Mouse (Mus musculus) limb, embryonic 11.5 days (tissue): Measurements from ENCODE around the gene Arhgap17. TPM values are rescaled to one million over a fixed set of nuclear protein-coding genes. Genes with fewer than 3 reads are reported as not detected.

Experiments
- ATAC-seq: fragments of 200-750 bp; cut with Nextera tagmentation; 2 replicates; pipeline ENCODE4 v1.8.0; 2017; ENCODE audit warnings: low read depth; ENCODE audit not compliant: insufficient number of reproducible peaks, low FRiP score, low TSS enrichment
- DNase-seq: peaks from one replicate; pipeline ENCODE4 v3.0.0-alpha.2; 2015; ENCODE audit warnings: low spot score
- H3K27ac ChIP-seq: fragments of 300-500 bp; sonication (generic); replicated peaks from 2 replicates; pipeline ENCODE4 v1.5.1; 2014; ENCODE audit warnings: low read depth, mild to moderate bottlenecking, low read length
- H3K27me3 ChIP-seq: fragments of 300-500 bp; sonication (generic); 2 replicates; pipeline ENCODE4 v1.6.1; 2014; ENCODE audit warnings: mild to moderate bottlenecking, low read length, mixed read lengths; ENCODE audit not compliant: control insufficient read depth, insufficient read depth
- H3K36me3 ChIP-seq: fragments of 300-500 bp; sonication (generic); 2 replicates; pipeline ENCODE4 v1.6.1; 2014; ENCODE audit warnings: mild to moderate bottlenecking, low read length, moderate library complexity, mixed read lengths; ENCODE audit not compliant: control insufficient read depth, insufficient read depth
- H3K4me1 ChIP-seq: fragments of 300-500 bp; sonication (generic); 2 replicates; pipeline ENCODE4 v1.6.1; 2014; ENCODE audit warnings: low read length, mixed read lengths; ENCODE audit not compliant: control insufficient read depth, insufficient read depth
- H3K4me2 ChIP-seq: fragments of 300-500 bp; sonication (generic); 2 replicates; pipeline ENCODE4 v1.6.1; 2014; ENCODE audit warnings: low read depth, mild to moderate bottlenecking, moderate library complexity; ENCODE audit not compliant: severe bottlenecking
- H3K4me3 ChIP-seq: fragments of 300-500 bp; sonication (generic); 2 replicates; pipeline ENCODE4 v1.5.1; 2014; ENCODE audit warnings: low read depth, low read length
- H3K9ac ChIP-seq: fragments of 300-500 bp; sonication (generic); 2 replicates; pipeline ENCODE4 v1.6.1; 2014; ENCODE audit warnings: mild to moderate bottlenecking, low read length
- H3K9me3 ChIP-seq: fragments of 300-500 bp; sonication (generic); 2 replicates; pipeline ENCODE4 v1.6.1; 2016; ENCODE audit warnings: low read length; ENCODE audit not compliant: control insufficient read depth
- WGBS: fragments of 180-500 bp; shearing (Covaris S2); extraction: QIAGEN DNeasy Blood & Tissue Kit; methylation state at CpG from one replicate; pipeline ENCODE4 v1.1.7; 2014; 5-methylcytosine and 5-hydroxymethylcytosine counted together
- polyA plus RNA-seq: library from polyadenylated mRNA; unstranded; fragments of >200 nt; fragmentation: Nextera tagmentation; extraction: Ambion mirVana; gene quantifications from 2 replicates; pipeline ENCODE4 v1.2.1, GENCODE M21; 2014

Arhgap17 gene
- polyA plus RNA-seq, 1 experiment from 2014 or later: 32.6 TPM

DNA sequence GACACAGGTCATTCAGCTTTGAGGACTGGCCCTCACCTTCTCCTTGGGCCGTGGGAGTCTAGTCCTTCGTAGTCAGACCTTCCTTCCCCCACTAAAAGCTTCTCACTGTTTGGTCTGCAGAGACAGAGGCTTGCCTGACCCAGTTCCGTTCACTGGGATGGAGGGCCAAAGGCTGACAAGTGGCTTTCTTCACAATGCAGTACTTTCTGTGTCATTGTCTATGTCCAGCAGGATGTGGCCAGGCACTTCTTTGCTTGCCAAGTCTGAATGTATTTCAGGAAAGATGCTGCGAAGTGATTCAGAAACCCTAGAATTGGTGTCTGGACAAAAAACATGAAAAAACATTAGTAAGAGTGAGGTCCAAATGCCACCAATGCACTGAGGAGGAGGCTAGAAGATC, 89.9 kb downstream of the Arhgap17 start:
- H3K36me3 ChIP-seq: peaks cover 4% of the 10 kb centered on the region; the same call in 1 of the 2 replicates

DNA sequence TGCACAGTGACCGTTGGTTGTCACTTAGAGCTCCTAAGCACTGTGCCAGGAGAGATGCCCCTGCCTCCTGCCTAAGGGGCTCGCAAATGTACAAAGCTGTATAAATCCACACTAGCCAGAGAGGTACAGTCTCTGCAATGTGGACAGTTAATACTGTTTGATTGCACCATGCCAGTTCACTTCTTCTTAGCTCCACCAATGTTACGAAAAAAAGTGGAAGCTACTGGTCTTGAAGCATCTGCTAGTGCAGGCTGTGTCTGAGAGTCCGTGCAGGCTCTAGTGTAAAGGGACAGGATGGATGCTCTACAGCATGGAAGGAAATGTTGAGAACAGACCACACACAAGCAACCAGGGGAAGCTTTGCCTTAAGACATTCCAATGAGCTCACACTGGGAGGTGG, 93.1 kb downstream of the Arhgap17 start:
- H3K27me3 ChIP-seq: no peaks in the 10 kb centered on the region
- no peak overlapping the region for H3K27ac ChIP-seq
- H3K9me3 ChIP-seq: no peaks in the 10 kb centered on the region
- H3K4me3 ChIP-seq: no peak overlapping the region
- 90% methylated on average over 4 of the region's 4 CpGs for WGBS
- DNase-seq: no peak
- ATAC-seq: no peak
- peaks cover 2% of the 10 kb centered on the region; the same call in 1 of the 2 replicates for H3K36me3 ChIP-seq
- no peak overlapping the region for H3K9ac ChIP-seq
- no peak overlapping the region for H3K4me2 ChIP-seq
- H3K4me1 ChIP-seq: no peaks in the 10 kb centered on the region

More for the DNA sequence above, 89.9 kb downstream of the Arhgap17 start:
- H3K4me3 ChIP-seq: no peak overlapping the region
- H3K27me3 ChIP-seq: no peaks in the 10 kb centered on the region
- ATAC-seq (no peak), DNase-seq (no peak)
- H3K4me2 ChIP-seq: no peak overlapping the region
- H3K9ac ChIP-seq: no peak overlapping the region
- 91% methylated on average over 4 of the region's 4 CpGs for WGBS
- H3K9me3 ChIP-seq: no peaks in the 10 kb centered on the region
- H3K4me1 ChIP-seq: no peaks in the 10 kb centered on the region
- H3K27ac ChIP-seq: no peak overlapping the region

- 71% methylated on average over 11 of the region's 11 CpGs for WGBS
- H3K4me1 ChIP-seq: no peaks in the 10 kb centered on the region
- H3K27ac ChIP-seq: no peak overlapping the region
- H3K27me3 ChIP-seq: no peaks in the 10 kb centered on the region
- H3K9me3 ChIP-seq: no peaks in the 10 kb centered on the region
- ATAC-seq (no peak), DNase-seq (no peak)
- H3K4me2 ChIP-seq: no peak overlapping the region
- H3K36me3 ChIP-seq: no peaks in the 10 kb centered on the region
- no peak overlapping the region for H3K9ac ChIP-seq
- no peak overlapping the region for H3K4me3 ChIP-seq
Observed at GRCm38 (mm10) chr7:123273056-123273455, 96.7 kb downstream of the Arhgap17 start.

DNA sequence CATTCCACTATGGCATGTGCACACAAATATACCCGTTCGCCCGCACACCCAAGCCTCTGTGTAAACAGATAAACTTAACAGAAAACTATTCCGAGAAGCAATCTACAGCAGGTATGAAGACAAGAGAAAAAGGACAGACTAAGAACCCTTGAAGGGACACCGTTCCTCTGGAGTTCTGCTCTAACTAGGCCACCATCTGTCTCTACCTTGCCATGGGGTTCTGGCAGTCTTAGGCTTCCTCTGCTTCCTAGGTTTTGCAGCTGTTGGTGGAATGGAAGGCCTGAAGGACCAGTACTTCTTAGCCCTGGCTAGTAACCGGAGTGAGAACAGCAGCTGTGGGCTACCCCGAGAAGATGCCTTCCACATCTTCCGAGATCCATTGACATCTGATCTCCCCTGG, 111.6 kb downstream of the Arhgap17 start:
- Histone ChIP-seq H3K4me2 (no peak overlapping the region), H3K4me3 (no peak overlapping the region), H3K9me3 (no peaks in the 10 kb centered on the region), H3K9ac (no peak overlapping the region), H3K27ac (no peak overlapping the region), H3K36me3 (no peaks in the 10 kb centered on the region), H3K27me3 (no peaks in the 10 kb centered on the region), H3K4me1 (no peaks in the 10 kb centered on the region)
- DNase-seq (no peak), ATAC-seq (no peak)
- 89% methylated on average over 8 of the region's 8 CpGs for WGBS

GRCm38 (mm10) chr7:123254196-123254970, 115.3 kb downstream of the Arhgap17 start:
- Histone ChIP-seq H3K27ac (no peak overlapping the region), H3K4me2 (no peak overlapping the region), H3K9me3 (no peaks in the 10 kb centered on the region), H3K36me3 (no peaks in the 10 kb centered on the region), H3K27me3 (no peaks in the 10 kb centered on the region), H3K9ac (no peak overlapping the region), H3K4me3 (no peak overlapping the region), H3K4me1 (no peaks in the 10 kb centered on the region)
- 89% methylated on average over 14 of the region's 14 CpGs for WGBS
- ATAC-seq: no peak
- no peak for DNase-seq

GRCm38 (mm10) chr7:123253396-123253795, 116.3 kb downstream of the Arhgap17 start:
- no peaks in the 10 kb centered on the region for H3K27me3 ChIP-seq
- no peak overlapping the region for H3K4me2 ChIP-seq
- no peak overlapping the region for H3K9ac ChIP-seq
- H3K9me3 ChIP-seq: no peaks in the 10 kb centered on the region
- H3K4me1 ChIP-seq: no peaks in the 10 kb centered on the region
- ATAC-seq: no peak
- 91% methylated on average over 7 of the region's 7 CpGs for WGBS
- no peak overlapping the region for H3K27ac ChIP-seq
- H3K4me3 ChIP-seq: no peak overlapping the region
- H3K36me3 ChIP-seq: no peaks in the 10 kb centered on the region
- no peak for DNase-seq

GRCm38 (mm10) chr7:123251343-123251742, 118.4 kb downstream of the Arhgap17 start:
- Histone ChIP-seq H3K9me3 (no peaks in the 10 kb centered on the region), H3K27me3 (no peaks in the 10 kb centered on the region), H3K4me1 (no peaks in the 10 kb centered on the region), H3K4me2 (no peak overlapping the region), H3K36me3 (no peaks in the 10 kb centered on the region), H3K4me3 (no peak overlapping the region), H3K27ac (no peak overlapping the region), H3K9ac (no peak overlapping the region)
- no peak for ATAC-seq
- WGBS: 62% methylated on average over 6 of the region's 6 CpGs
- no peak for DNase-seq

DNA sequence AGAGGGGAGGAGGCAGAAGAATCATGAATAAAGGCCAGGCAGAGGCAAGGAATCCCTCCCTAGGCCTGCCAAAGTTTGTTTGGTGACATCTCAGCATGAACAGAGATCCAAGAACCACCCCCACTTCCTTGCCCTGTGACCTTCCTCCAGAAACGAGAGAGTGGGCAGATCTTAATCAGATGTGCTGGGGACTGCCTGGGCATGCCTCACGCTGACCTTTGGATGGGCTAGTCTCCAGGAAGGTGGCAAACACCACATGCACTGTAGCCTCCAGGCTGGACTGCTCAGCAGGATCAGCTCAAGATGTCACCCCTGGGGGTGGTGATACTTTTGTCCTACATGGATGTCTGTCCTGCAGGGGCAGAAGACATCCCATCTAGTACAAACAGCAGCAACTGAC, 121.5 kb downstream of the Arhgap17 start:
- H3K4me3 ChIP-seq: no peak overlapping the region
- H3K4me1 ChIP-seq: no peaks in the 10 kb centered on the region
- H3K4me2 ChIP-seq: no peak overlapping the region
- ATAC-seq: no peak
- DNase-seq: no peak
- no peaks in the 10 kb centered on the region for H3K27me3 ChIP-seq
- no peaks in the 10 kb centered on the region for H3K36me3 ChIP-seq
- WGBS: 48% methylated on average over 2 of the region's 2 CpGs
- H3K9ac ChIP-seq: no peak overlapping the region
- H3K27ac ChIP-seq: no peak overlapping the region
- H3K9me3 ChIP-seq: no peaks in the 10 kb centered on the region
